Mouse (Mus musculus) kidney, postnatal 10 days (tissue): ENCODE data around the gene Amh.

ENCODE experiments used
- DNase-seq: peaks from one replicate; pipeline ENCODE4 v3.0.0; 2021; ENCODE audit warnings: mixed read lengths

Gene Amh

GRCm38 (mm10) chr10:80829359-80830278 is 24.6 kb downstream of the Amh start:
- no peak for DNase-seq

DNA sequence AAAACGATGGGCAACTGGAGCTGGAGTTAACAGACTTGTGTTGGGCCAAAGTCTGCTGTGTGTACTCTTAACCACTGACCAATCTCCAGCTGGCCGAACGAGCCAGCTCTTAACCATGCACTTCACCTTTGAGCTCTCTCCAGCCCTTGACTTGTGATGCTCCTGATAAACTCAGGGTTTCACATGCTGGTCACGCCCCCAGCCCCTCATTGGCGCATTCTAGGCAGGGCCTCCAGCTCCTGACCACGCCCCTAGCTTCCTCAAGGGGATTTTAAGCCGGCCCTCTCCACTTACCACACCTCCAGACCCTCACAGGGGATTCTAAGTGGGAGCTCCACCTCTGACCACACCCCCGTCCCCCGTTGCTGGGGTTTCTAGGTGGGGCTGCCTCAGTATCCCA is 26.1 kb downstream of the Amh start:
- DNase-seq, result peak; percentile 89

GRCm38 (mm10) chr10:80832818-80833217 is 27.8 kb downstream of the Amh start:
- no peak for DNase-seq

DNA sequence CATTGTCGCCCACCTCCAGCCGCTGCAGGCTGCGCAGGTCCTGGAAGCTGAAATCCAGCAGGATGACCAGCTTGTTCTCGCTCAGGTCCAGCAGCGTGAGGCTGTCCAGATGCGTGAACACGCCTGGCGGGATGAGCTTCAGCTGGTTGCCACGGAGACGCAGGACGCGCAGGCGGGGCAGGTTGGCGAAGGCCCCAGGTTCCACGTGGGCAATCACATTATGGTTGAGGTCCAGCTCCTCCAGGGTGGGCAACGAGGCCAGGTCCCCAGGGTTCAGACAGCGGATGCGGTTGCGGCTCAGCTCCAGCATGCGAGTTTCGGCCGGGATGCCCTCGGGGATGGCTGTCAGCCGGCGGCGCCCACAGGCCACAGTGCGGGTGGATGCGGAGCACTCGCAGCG is 30.6 kb downstream of the Amh start:
- no peak for DNase-seq

DNA sequence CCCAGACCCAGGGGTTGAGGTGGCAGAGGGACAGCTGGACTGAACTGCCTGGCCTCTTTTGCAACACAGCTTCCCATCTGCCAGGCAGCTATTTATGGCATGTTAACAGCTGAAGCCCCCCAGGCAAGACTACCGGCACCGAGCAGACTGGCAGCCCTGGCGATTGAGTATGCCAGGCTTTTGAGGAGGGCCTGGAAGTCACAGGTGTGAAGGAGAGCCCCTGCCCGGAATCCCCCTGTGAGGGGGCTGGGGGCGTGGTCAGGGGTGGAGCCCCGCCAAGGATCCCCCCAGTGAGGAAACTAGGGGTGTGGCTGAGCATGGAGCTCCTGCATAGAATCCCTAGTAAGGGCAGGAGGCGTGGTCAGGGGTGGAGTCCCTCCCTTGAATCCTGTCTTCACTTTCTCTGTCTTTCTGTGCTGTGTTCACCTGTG is 31.9 kb downstream of the Amh start:
- no peak for DNase-seq

- DNase-seq, result no peak
Measured at GRCm38 (mm10) chr10:80837827-80838226, 32.8 kb downstream of the Amh start.

DNA sequence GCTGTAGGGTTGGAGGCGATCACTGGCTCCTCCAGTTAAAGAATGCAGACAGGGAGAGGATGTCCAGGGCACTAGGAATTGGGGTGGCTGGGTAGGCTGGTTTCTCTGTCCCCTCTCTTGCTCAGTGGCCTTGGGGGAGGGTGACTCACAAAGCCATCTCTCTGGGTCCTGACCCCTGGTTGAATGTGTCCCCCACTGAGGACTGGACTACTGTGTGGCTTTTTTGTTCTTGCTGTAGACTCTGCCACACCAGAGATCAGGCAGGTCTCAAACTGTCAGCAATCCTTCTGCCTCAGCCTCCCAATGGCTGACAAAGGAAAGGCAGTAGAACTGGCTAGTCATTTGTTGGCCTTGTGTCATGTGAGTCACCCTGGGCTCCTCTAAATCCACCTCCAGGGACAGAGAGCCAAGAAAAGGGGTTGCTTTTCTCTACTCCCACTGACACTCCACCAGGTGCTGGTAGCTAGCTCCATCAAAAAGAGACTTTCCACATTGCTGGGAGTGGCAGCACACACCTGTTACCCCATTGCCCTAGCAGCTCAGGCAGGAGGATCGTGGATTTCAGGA is 33.4 kb downstream of the Amh start:
- DNase-seq, result no peak

GRCm38 (mm10) chr10:80839848-80840247 is 34.8 kb downstream of the Amh start:
- DNase-seq, result no peak

DNA sequence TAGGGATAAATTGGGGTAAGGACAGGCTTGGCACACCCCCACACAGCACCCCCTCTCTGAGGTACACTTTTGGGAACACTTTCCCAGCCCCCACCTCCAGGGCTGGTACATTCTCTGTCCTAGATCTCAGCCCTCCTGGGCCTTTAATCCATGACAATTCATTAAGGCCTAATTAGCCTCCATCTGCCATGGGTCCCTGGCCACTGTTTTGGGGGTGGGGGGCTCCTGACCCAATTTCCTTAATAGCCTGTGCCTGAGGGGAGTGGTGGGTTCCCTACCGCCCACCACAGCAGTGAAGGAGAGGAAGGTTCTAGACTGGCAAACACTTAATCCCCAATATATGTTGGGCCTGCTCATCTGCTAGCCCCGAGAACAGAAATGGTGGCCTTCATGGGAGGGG is 36.6 kb downstream of the Amh start:
- no peak for DNase-seq

DNA sequence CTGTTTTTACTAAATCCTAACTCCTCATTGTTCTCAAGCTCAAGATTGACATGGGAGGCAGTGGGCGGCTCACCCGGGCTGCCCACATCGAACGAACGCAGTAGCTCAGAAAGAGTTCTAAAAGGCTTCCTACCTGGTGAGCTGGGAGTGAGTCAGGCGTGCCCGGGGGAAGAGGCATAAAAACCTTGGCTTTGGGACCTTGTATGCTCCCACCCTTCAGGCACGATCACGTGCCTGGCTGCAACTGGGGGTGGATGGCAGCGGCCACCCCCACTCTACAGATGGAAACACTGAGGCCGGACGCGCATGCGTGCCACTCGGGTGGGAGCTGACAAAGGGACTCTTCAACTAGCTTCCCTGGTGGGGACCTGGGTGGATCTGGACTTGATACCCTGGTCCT is 37.3 kb downstream of the Amh start:
- DNase-seq, result no peak

- no peak for DNase-seq
Measured at GRCm38 (mm10) chr10:80843087-80843930, 38.3 kb downstream of the Amh start.

DNA sequence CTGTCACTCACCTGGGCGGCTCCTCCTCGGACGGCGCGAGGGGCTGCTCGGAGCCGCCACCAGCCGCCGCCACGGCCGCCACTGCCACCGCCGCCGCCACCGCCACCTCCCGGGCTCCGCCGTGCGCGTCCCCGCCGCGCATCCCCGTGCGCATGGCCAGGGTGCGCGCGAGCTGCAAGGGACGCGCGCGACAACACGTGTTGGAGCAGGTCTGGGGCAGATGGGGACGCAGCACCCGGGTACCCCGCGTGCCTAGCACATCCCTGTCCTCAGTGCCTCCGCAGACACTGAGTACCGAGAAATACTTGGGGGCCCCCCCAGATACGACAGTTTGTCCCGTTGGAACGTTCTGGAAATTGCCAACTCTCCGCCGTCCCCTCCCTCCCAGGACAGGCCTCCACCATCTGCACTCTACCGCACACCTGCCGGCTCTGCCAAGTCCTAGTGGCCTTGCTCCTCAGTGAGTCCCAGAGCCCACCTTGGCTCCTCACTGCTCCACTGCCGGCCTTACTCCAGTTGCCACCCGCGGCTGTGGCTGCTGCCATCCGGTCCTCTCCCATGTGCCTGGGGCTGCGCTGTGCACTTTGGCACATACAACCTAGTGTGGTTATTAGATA is 39.0 kb downstream of the Amh start, which contains the start of gene Lingo3:
Lingo3 (minus strand) TSS at position 109 of the 617 bp plus-strand sequence.
- DNase-seq, result no peak

DNA sequence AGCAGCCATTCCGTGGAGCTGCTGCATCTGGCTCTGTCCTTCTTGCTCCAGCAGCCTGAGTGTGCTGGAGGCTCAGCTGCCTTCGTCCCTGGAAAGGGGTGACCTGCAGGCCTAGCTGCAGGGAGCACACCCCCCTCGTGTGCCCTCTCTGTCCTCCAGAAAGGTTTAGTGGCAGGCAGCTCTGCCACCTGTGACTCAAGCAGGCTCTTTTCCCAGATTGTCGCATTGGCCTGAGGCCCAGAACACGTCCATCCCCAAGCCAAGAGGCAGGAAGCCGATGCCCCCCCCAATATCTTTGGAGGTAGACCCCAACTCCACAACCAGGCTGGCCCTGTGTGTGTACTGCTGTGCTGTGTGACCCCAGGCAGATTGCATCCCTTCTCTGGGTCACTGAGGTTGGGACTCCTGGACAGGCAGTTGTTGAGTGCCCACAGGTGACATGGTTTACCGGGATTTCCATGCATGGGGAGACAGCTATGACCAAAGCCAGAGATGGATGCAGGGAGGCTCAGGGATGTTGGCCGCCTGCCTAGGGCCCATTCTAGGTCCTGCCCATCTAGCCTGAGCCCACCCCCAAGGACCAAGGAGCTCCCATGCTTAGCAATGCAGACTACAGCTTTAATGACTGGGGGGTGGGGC is 40.1 kb downstream of the Amh start:
- DNase-seq, result no peak

- DNase-seq, result no peak
Measured at GRCm38 (mm10) chr10:80845732-80846131, 40.7 kb downstream of the Amh start.

DNA sequence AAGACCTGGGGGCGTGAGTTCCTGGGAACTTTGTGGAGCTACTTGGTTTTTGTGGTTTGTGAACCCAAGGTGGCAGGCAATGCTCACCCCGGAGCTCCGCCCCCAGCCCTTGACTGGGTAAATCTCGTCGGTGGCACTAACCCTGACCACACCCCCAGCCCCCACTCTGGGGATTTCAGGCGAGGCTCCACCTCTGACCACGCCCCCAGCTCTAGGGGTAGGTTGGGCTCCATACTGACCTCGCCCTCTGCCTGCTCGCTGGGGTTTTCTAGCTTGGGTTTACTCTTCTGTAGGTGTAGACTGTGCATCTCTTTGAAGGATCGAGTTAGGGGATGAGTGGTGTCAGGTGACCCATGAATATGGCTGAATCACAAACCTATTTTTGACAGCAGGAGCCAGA is 43.5 kb downstream of the Amh start:
- peak; percentile 70 for DNase-seq

DNA sequence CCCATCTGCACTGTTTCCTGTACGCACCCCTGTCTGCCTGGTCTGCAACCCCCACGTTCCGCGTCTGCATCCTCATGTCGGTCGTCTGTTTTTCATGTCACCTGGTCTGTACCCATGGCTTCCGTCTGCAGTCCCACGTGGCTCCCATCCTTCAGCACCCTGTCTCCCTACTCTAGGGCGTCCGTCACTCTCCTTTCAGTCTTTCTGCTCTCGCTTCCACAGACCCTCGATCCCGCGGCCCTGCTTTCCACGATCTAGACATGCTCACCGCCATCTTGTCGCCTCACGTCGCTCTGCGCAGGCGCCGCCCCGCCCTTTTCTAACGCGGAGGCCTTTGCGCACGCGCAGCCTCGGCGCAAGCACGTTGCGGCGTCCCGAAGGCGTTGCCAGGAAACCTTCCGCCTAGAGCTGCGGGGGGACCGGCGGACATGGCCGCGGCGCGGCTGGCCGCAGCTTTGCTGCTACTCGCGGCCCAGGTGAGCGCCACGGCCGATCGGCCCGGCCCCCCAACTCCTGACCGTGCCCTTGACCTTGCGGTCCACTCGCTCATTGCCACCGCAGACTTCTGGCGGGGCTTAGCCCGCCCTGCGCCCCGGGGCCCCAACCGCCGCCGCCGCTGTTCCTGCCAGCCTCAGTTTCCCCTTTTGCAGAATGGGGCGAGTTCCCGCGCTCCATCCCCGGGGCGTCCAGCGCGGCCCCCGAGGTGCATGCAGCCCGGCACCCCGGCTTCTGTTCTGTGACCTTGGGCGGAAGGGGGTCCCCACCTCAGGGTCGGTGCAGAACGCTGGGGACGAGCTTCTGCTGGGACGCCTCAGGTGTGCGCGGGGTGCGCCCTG is 50.1 kb downstream of the Amh start, which contains the start of the genes Lsm7 and Sppl2b:
Lsm7 (minus strand) TSS at position 297 of the 836 bp plus-strand sequence.
Sppl2b (plus strand) TSS at position 363 of the 836 bp plus-strand sequence.
- DNase-seq, result peak; percentile 98

GRCm38 (mm10) chr10:80855749-80856073 is 50.7 kb downstream of the Amh start:
- DNase-seq, result no peak

DNA sequence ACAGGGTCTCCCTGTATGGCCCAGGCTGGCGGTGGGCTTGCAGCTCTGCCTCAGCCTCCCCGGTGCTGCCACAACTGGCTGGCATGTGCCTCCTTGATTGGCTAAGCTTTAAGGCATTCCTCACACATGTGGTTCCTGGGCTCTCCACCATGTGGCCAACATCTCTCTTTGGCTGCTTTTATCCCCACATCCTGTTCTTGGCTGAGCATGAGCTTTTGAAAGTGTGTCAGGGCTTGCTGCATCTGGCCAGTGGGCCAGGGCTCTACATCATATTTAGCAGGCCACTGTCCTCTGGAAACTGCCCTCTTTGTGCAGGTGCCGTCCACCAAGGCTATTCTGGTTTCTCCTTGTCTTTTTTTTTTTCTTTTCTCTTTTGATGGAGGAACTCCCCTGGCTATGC is 51.2 kb downstream of the Amh start:
- DNase-seq, result no peak

DNA sequence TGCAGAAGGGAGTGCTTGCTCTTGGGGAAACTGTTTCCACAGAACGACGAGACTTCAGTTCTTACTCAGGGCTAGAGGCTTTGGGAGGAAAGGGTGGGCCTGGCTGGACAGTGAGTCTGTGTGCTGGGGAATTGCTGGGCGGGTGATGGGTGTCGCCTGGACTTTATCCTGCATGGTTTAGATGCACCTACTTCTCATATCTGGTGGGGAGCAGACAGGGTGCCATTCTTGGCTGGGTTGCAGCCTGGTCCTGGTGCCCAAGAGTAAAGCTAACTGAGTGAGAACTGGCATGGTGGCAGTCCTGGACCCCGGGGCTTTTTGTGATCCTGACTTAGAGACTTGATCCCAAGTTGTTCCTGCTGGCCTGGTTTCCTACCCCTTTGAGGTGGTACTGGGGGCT is 51.9 kb downstream of the Amh start:
- no peak for DNase-seq
